ENCODE assay signal across 7 mouse cellular contexts in the genomic region with DNA sequence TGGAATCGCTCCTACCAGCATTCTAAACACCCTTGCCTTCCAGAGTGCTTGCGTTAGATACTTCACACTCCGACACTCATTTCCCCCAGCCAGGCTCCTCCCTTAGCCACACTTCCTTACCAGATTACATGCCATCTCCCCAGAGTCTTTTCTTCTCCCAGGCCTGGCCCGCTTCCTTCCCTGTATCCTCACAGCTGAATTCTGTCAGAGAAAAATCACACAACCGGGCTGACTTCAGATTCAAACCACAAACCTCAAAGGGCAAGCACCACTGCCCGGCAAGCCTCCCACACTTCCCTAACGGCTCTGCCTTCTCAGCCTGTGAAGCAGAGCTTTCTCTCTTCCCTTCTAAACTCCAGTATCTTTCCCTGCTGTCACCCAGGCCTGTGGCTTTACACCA. TPM values are rescaled to one million over a fixed set of nuclear protein-coding genes. Genes with fewer than 3 reads are reported as not detected.
DNase-seq lines count a peak whose midpoint lies in the region; ATAC-seq lines count a peak whose summit lies in the region.

No protein-coding gene starts in this region.

- H3K27me3 ChIP-seq in heart, embryonic 13.5 days (replicated peaks): no peaks in the 10 kb centered on the region
- H3K27me3 ChIP-seq in liver, embryonic 12.5 days (replicated peaks): peaks cover 36% of the 10 kb centered on the region

- peak overlapping the region; percentile 58 for H3K9ac ChIP-seq in heart, embryonic 13.5 days
- H3K9ac ChIP-seq in liver, embryonic 12.5 days: no peak overlapping the region

- WGBS in heart, embryonic 13.5 days: 36% methylated on average over 7 of the region's 7 CpGs
- WGBS in liver, embryonic 12.5 days (ENCODE audit: insufficient replicate concordance): 6% methylated on average over 7 of the region's 7 CpGs

- H3K36me3 ChIP-seq in heart, embryonic 13.5 days: peaks cover 14% of the 10 kb centered on the region
- H3K36me3 ChIP-seq in liver, embryonic 12.5 days: no peaks in the 10 kb centered on the region

- ATAC-seq in heart, embryonic 13.5 days (ENCODE audit: extremely low read depth, insufficient number of reproducible peaks, low FRiP score, low TSS enrichment): no peak
- ATAC-seq in liver, embryonic 12.5 days: no peak
- ATAC-seq in CD4-positive, CD25-positive, alpha-beta regulatory T cell, adult 4 months: no peak

- peaks cover 33% of the 10 kb centered on the region for H3K4me1 ChIP-seq in heart, embryonic 13.5 days
- peaks cover 27% of the 10 kb centered on the region for H3K4me1 ChIP-seq in liver, embryonic 12.5 days

- peak overlapping the region; percentile 72 for H3K27ac ChIP-seq in heart, embryonic 13.5 days (replicated peaks)
- 0 out of 2 replicates have a peak overlapping the region, but pooled peaks have one; percentile 29 for H3K27ac ChIP-seq in liver, embryonic 12.5 days

- H3K4me2 ChIP-seq in heart, embryonic 13.5 days: 0 out of 2 replicates have a peak overlapping the region, but pooled peaks have one; percentile 0
- no peak overlapping the region for H3K4me2 ChIP-seq in liver, embryonic 12.5 days

- H3K4me3 ChIP-seq in heart, embryonic 13.5 days: no peak overlapping the region
- no peak overlapping the region for H3K4me3 ChIP-seq in liver, embryonic 12.5 days

- no peaks in the 10 kb centered on the region for H3K9me3 ChIP-seq in heart, embryonic 13.5 days
- H3K9me3 ChIP-seq in liver, embryonic 12.5 days (replicated peaks): no peaks in the 10 kb centered on the region

- DNase-seq in CD4-positive helper T cell, adult 2 months (ENCODE audit: low read depth, low spot score): peak; percentile 41
- DNase-seq in adipocyte (ENCODE audit: low spot score): peak; percentile 26
- peak; percentile 38 to 43 for DNase-seq in spleen, adult 18-20 months
- no peak for DNase-seq in layer of hippocampus, adult 18-20 months (ENCODE audit: low spot score in 2 of 2)

RNA-seq across cellular contexts. Expression of a gene that starts 4.7 kb away (rescaled TPM):
- polyA plus RNA-seq in heart, embryonic 13.5 days (2015; fragmentation: Nextera tagmentation; extraction: Ambion mirVana): 33.0 and 34.4 TPM in 2 replicates
- polyA plus RNA-seq in liver, embryonic 12.5 days (2016; fragmentation: Nextera tagmentation; extraction: Ambion mirVana): 8.0 and 10.3 TPM in 2 replicates
- 10 to 100 TPM; 37.0 to 55.1 TPM for polyA plus RNA-seq in CD4-positive, CD25-positive, alpha-beta regulatory T cell, adult 4 months (2017; shearing (Covaris generic))
- total RNA-seq in layer of hippocampus, adult 18-20 months (2021): 10 to 100 TPM; 66.2 to 75.6 TPM

RNA-seq across cellular contexts. Expression of a gene that starts 8.2 kb away (rescaled TPM):
- polyA plus RNA-seq in heart, embryonic 13.5 days (2015; fragmentation: Nextera tagmentation; extraction: Ambion mirVana): 0.41 and 0.84 TPM in 2 replicates
- polyA plus RNA-seq in liver, embryonic 12.5 days (2016; fragmentation: Nextera tagmentation; extraction: Ambion mirVana): 0.11 and 0.27 TPM in 2 replicates
- 10 to 100 TPM; 65.0 to 65.3 TPM for polyA plus RNA-seq in CD4-positive, CD25-positive, alpha-beta regulatory T cell, adult 4 months (2017; shearing (Covaris generic))
- total RNA-seq in layer of hippocampus, adult 18-20 months (2021): not detected

RNA-seq across cellular contexts. Expression of a gene that starts 47.5 kb away (rescaled TPM):
- polyA plus RNA-seq in heart, embryonic 13.5 days (2015; fragmentation: Nextera tagmentation; extraction: Ambion mirVana): 67.2 and 83.4 TPM in 2 replicates
- 160 and 163 TPM in 2 replicates for polyA plus RNA-seq in liver, embryonic 12.5 days (2016; fragmentation: Nextera tagmentation; extraction: Ambion mirVana)
- 10 to 100 TPM; 49.7 to 52.2 TPM for polyA plus RNA-seq in CD4-positive, CD25-positive, alpha-beta regulatory T cell, adult 4 months (2017; shearing (Covaris generic))
- 100 to 1,000 TPM; 113 to 118 TPM for total RNA-seq in layer of hippocampus, adult 18-20 months (2021)

Comparison
In these comparisons a context has a peak if more than half of its experiments do, and no peak if none do; other contexts are left out.
1. DNase-seq: peak in CD4-positive helper T cell, adult 2 months (single experiment), adipocyte (single experiment) and spleen, adult 18-20 months (2 of 2); none in layer of hippocampus, adult 18-20 months (0 of 2).
2. RNA of a gene that starts 8.2 kb away (polyA plus RNA-seq): 65.0 to 65.3 TPM in CD4-positive, CD25-positive, alpha-beta regulatory T cell, adult 4 months; 0.41 to 0.84 TPM in heart, embryonic 13.5 days and 0.11 to 0.27 TPM in liver, embryonic 12.5 days; every median in the first group is over 10 times any median in the second.